Mouse (Mus musculus) ES-Bruce4 (cell line): ENCODE results near the gene Vezt. TPM values are rescaled to one million over a fixed set of nuclear protein-coding genes. Genes with fewer than 3 reads are reported as not detected.

Experiments used
- H3K27ac ChIP-seq: 2 replicates; pipeline ENCODE4 v1.5.1; 2012; ENCODE audit warnings: low read length, inconsistent platforms; ENCODE audit not compliant: insufficient read depth
- H3K27me3 ChIP-seq: 2 replicates; pipeline ENCODE4 v1.6.1; 2012; ENCODE audit warnings: mild to moderate bottlenecking, low read length, inconsistent platforms; ENCODE audit not compliant: control insufficient read depth, poor library complexity, insufficient read depth, severe bottlenecking
- H3K36me3 ChIP-seq: 2 replicates; pipeline ENCODE4 v1.6.1; 2012; ENCODE audit warnings: inconsistent platforms, mild to moderate bottlenecking, low read length, moderate library complexity; ENCODE audit not compliant: control insufficient read depth, poor library complexity, insufficient read depth, severe bottlenecking
- H3K4me1 ChIP-seq: one replicate; pipeline ENCODE4 v1.8.1; 2011; ENCODE audit warnings: low read length; ENCODE audit not compliant: control insufficient read depth, insufficient read depth
- H3K4me3 ChIP-seq: 2 replicates; pipeline ENCODE4 v1.5.1; 2011; ENCODE audit warnings: low read depth, mild to moderate bottlenecking, low read length
- H3K9ac ChIP-seq: 2 replicates; pipeline ENCODE4 v1.6.1; 2012; ENCODE audit warnings: low read depth, mild to moderate bottlenecking, inconsistent platforms; ENCODE audit not compliant: poor library complexity, severe bottlenecking
- H3K9me3 ChIP-seq: replicated peaks from 2 replicates; pipeline ENCODE4 v1.6.1; 2012; ENCODE audit warnings: mild to moderate bottlenecking, low read length, inconsistent platforms; ENCODE audit not compliant: control insufficient read depth, poor library complexity, insufficient read depth, severe bottlenecking
- CTCF ChIP-seq: IDR thresholded peaks from one replicate; pipeline ENCODE4 v1.8.1; 2011; ENCODE audit warnings: low read depth, low read length
- EP300 ChIP-seq: IDR thresholded peaks from 2 replicates; pipeline ENCODE4 v1.6.1; 2011; ENCODE audit warnings: low read depth, low read length; ENCODE audit not compliant: insufficient read depth
- POLR2A ChIP-seq: IDR thresholded peaks from one replicate; pipeline ENCODE4 v1.8.1; 2011; ENCODE audit warnings: low read length; ENCODE audit not compliant: insufficient read depth
- polyA plus RNA-seq: library from polyadenylated mRNA; stranded (reverse); fragments of >200 nt; gene quantifications from 2 replicates; pipeline ENCODE4 v1.2.4, GENCODE M21; 2011; ENCODE audit warnings: low read depth; ENCODE audit not compliant: missing spikeins, insufficient read depth, insufficient read length

Vezt gene
- polyA plus RNA-seq, 1 experiment: 17.3 TPM

DNA sequence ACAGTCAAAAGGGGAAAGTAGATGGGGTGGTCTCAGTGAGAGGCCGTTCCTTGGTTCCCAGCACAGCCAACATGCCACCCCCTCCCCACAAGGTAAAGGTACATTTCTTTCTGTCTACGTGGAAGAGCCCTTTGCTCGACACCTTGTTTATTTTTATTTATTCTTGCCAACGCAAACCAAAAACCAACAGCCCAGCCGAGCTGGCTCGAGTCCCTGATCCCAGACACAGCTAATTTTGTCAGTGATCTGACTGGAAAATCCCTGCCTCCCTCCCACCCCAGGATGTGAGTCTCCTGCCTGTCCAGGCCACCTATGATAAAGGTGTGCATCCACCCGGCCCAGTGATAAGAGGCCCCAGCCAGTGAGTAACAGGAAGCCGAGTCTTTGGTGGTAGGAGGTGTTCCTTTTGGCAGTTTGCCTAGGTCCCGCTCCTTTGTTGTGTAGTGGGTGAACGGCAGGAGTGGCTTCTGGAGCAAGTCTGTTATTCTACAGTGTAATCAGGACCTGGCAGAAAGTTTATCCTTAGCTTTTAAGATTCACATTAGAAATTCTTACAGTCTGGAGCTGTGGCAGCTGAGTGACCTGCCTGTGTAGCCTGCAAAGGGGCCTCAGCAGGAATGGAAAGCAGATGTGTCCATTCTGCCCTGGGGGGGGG lies 36.8 kb upstream of the Vezt start:
- H3K9me3 ChIP-seq: no peaks in the 10 kb centered on the region
- no peak overlapping the region for H3K4me3 ChIP-seq
- no peak for TF ChIP-seq POLR2A
- no peak for TF ChIP-seq EP300
- no peak for TF ChIP-seq CTCF
- H3K9ac ChIP-seq: no peak overlapping the region
- no peaks in the 10 kb centered on the region for H3K4me1 ChIP-seq
- no peaks in the 10 kb centered on the region for H3K36me3 ChIP-seq
- H3K27ac ChIP-seq: no peak overlapping the region
- H3K27me3 ChIP-seq: no peaks in the 10 kb centered on the region

- no peaks in the 10 kb centered on the region for H3K36me3 ChIP-seq
- no peaks in the 10 kb centered on the region for H3K27me3 ChIP-seq
- no peaks in the 10 kb centered on the region for H3K9me3 ChIP-seq
- no peak overlapping the region for H3K4me3 ChIP-seq
- TF ChIP-seq EP300 (no peak), POLR2A (no peak), CTCF (no peak)
- H3K9ac ChIP-seq: no peak overlapping the region
- H3K4me1 ChIP-seq: no peaks in the 10 kb centered on the region
- H3K27ac ChIP-seq: no peak overlapping the region
Measured at GRCm38 (mm10) chr10:94071641-94072040, 36.0 kb upstream of the Vezt start.

DNA sequence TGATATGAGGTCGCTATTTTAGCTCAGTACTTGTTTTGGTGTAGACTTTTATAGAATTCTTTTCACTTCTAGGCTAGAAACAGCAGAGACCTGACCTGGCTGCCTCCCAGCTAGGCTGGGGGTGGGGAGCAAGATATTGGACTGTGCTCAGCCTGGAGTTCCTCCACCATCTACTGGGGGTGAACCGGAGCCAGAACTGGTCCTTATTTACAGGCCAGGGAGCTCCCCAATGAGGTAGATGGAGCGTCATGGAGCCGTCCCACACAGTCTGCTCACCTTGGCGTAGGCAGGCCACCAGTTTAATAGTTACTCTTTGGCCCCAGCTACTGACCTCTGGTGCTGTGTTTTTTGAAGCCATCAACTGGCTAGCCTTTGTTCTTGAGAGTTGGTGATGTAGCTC lies 33.1 kb upstream of the Vezt start:
- no peak overlapping the region for H3K27ac ChIP-seq
- no peak overlapping the region for H3K9ac ChIP-seq
- no peaks in the 10 kb centered on the region for H3K36me3 ChIP-seq
- H3K27me3 ChIP-seq: no peaks in the 10 kb centered on the region
- no peaks in the 10 kb centered on the region for H3K4me1 ChIP-seq
- TF ChIP-seq POLR2A: no peak
- TF ChIP-seq CTCF: no peak
- no peak for TF ChIP-seq EP300
- H3K4me3 ChIP-seq: no peak overlapping the region
- H3K9me3 ChIP-seq: no peaks in the 10 kb centered on the region

- H3K36me3 ChIP-seq: no peaks in the 10 kb centered on the region
- H3K9ac ChIP-seq: no peak overlapping the region
- H3K4me1 ChIP-seq: no peaks in the 10 kb centered on the region
- no peak overlapping the region for H3K4me3 ChIP-seq
- no peaks in the 10 kb centered on the region for H3K9me3 ChIP-seq
- H3K27me3 ChIP-seq: no peaks in the 10 kb centered on the region
- no peak overlapping the region for H3K27ac ChIP-seq
- no peak for TF ChIP-seq CTCF
- no peak for TF ChIP-seq EP300
- TF ChIP-seq POLR2A: no peak
Measured at GRCm38 (mm10) chr10:94066896-94067295, 31.3 kb upstream of the Vezt start.

DNA sequence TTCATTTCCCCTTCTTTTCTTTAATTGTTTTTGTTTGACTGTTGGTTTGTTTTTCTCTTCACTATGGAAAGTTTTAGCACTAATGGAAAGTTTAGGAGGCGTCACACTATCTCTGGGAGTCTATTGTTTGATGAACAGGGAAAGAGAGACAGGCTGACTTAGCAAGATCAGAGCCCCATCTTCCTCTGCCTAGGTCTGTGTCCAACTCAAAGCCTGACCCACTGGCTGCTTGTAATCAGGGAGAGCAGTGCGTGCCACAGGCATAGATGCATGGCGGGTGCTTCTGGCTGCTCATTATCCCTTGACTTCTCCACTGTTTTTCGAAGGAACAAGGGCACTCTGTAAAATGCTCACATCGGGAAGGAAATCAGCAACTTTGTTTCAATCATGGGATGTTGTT lies 26.7 kb upstream of the Vezt start:
- no peaks in the 10 kb centered on the region; the same call in 1 of the 2 replicates for H3K9me3 ChIP-seq
- TF ChIP-seq EP300 (no peak), POLR2A (no peak), CTCF (no peak)

DNA sequence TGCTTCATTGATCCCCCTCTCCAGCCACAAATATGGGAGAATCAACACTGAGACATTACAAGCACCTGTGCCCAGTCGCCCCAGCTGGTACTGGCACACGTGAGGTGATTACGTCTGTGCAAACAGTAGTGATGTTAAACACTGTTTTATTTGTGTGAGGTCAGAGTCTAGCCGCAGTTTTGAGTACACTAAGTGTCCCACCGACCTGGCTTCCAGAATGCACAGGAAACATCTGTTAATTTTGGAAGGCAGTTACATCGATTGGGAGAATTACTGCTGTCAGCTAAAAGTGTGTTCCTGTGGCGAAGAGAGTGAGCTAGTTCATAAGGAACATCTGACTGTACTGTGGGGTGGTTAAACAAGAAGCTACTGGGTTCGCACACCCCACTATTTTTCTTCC lies 24.6 kb upstream of the Vezt start:
- Histone ChIP-seq H3K4me3 (no peak overlapping the region), H3K27ac (no peak overlapping the region), H3K9ac (no peak overlapping the region), H3K4me1 (no peaks in the 10 kb centered on the region), H3K36me3 (no peaks in the 10 kb centered on the region), H3K27me3 (no peaks in the 10 kb centered on the region), H3K9me3 (no peaks in the 10 kb centered on the region; the same call in 1 of the 2 replicates)
- TF ChIP-seq POLR2A (no peak), EP300 (no peak), CTCF (no peak)

More for the DNA sequence above, 26.7 kb upstream of the Vezt start:
- H3K9ac ChIP-seq: no peak overlapping the region
- no peaks in the 10 kb centered on the region for H3K4me1 ChIP-seq
- no peak overlapping the region for H3K4me3 ChIP-seq
- H3K27ac ChIP-seq: no peak overlapping the region
- no peaks in the 10 kb centered on the region for H3K36me3 ChIP-seq
- no peaks in the 10 kb centered on the region for H3K27me3 ChIP-seq
